Mouse (Mus musculus) thymus, adult 18-20 months (tissue): ENCODE results near the gene Basp1.

Experiments
- DNase-seq, 2 experiments: peaks; one replicate each; pipeline ENCODE4 v3.0.0; 2022; ENCODE audit warnings: mixed read lengths in 2 of 2

The Basp1 gene

GRCm38 (mm10) chr15:25360825-25361224, 52.7 kb downstream of the Basp1 start:
- DNase-seq, result no peak

DNA sequence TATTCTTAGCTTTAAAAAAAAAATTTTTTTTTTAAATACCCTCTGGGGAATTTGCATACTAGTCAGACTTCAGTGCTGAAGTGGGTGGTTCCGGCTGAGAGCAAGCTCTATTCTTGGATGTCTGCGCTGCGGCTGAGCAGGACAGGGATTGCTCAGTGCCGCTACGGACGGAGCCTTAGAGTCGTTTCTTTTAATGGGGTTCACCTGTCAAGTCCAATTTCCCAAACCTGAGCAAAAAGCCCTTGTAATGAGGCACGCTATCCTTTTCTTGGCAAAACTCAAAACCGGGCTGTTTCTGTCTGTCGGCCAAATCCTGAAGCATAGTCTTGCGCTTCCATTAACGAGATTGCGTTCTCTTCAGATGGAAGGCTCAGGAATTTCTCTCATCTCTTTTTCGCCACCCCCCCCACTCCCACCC, 54.9 kb downstream of the Basp1 start:
- no peak for DNase-seq

- no peak for DNase-seq
Measured at GRCm38 (mm10) chr15:25355339-25355738, 58.2 kb downstream of the Basp1 start.

- DNase-seq, result no peak
Measured at GRCm38 (mm10) chr15:25354738-25355137, 58.8 kb downstream of the Basp1 start.

DNA sequence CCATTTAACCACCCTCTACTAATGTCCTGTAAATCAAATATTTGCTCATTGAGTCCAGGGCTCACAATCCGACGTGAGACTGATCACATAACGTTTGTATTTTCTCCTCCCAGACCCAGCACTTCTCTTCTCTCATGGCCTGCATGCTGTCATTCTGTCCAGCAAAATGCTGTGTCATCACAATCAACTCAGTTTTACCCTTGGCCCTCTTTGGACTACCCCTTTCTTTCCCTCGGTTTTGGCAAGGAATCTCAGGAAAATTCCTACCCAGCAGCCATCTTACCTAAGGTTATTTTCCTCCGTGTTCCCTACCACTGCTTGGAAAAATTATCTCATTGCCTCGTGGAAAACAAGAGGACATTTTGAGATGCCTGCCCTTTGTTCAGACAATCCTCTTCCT, 60.1 kb downstream of the Basp1 start:
- DNase-seq, result no peak

DNA sequence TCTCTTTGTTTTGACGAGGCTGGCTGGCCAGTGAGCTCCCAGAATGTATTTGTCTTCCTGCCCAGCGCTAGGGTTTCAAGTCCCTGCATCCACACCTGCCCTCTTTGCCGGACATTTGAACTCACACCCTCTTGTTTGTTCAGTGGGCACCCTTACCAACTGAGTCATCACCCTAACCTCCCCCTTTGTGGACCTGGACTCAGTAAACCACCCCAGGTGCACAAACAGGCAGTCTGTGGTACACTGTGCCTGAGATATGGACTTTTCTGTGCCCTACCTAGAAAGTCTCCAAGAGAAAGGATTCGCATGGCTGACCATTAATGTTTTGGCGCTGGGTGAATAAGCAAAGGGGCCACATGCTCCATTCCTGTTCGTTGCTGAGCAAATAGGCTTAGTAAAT, 70.3 kb downstream of the Basp1 start:
- no peak for DNase-seq

DNA sequence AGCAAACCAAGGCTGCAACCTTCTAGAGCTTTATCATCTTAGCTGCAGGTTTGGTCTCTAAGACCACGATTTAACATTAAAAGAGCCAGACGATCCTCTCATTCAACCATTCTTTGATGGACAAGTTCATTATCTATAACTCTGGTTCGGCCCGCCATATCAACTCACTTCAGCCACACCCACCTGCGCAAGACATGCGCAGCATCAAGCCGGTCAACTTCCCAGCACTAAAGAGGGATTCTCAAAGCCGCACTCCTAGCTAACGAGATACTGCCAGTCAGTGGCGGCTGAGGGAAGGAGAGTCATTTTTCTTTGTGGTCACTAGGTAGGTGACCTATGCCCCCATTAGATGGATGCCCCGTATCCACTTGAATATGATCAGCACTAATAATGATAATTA, 78.3 kb downstream of the Basp1 start:
- DNase-seq, result no peak

DNA sequence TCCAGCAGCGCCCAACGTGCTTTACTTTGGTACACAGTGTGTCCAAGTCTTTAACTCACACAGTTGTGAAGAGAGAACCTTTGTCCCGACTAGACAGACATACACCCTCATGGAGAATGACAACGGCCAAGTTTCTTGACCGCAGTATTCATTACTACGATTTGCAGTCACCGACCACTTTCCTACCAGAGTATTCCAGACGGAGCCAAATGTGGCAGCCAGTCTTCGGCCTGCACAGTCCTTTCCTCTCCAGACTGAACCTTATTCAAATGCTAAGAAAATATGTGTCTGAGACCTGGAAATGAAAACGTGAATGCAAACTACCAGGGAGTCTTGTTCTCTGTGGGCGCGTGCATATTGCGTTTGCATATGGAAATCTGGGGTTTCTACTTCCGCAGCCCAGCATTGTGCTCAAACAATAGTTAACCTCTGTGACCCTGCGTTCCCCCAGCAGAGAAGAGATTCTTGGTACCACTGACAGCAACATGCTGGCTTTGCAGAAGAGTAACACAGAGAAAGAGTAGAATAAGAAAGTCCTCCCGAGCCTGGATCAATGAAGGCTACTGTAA, 81.6 kb downstream of the Basp1 start:
- no peak for DNase-seq

DNA sequence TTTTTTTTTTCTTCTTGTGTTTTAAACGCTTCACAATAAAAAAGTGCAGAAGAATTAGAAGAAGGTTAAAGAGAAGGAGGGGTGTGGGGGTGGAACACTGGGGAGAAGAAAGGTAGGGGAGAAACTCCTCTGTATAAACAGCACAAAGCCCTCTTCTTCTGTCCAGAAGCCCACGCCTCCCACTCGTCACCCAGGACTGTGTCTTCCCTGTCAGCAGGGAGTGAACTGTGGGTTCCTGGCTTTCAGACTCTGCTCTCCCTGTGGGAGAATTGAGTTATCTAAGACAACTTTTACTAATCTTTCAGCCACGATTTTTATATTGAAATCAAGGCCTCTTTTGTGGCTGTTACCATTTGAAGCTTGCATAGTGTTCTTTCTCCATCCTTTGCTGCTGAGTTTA, 82.6 kb downstream of the Basp1 start:
- no peak for DNase-seq

- DNase-seq, result no peak
Measured at GRCm38 (mm10) chr15:25322601-25323000, 91.0 kb downstream of the Basp1 start.

GRCm38 (mm10) chr15:25322111-25322510, 91.5 kb downstream of the Basp1 start:
- no peak for DNase-seq

- DNase-seq, result no peak
Measured at GRCm38 (mm10) chr15:25321636-25322035, 91.9 kb downstream of the Basp1 start.

- DNase-seq, result no peak
Measured at GRCm38 (mm10) chr15:25314471-25314870, 99.1 kb downstream of the Basp1 start.
